Mouse (Mus musculus) adrenal gland, adult 18-20 months (tissue): ENCODE data around the gene Ctns. TPM values are rescaled to one million over a fixed set of nuclear protein-coding genes. Genes with fewer than 3 reads are reported as not detected.

ENCODE experiments used
- DNase-seq, 2 experiments: peaks; one replicate each; pipeline ENCODE4 v3.0.0; 2021 to 2022; ENCODE audit warnings: low spot score in 2 of 2
- total RNA-seq, 2 experiments: library from RNA; stranded (reverse); gene quantifications; 1 replicate in 1 of 2; 2 replicates in 1 of 2; pipeline ENCODE4 v1.2.3; 2021

Ctns gene
- total RNA-seq, 2 experiments from 2014 or later, result 16.5 to 18.8 TPM

DNA sequence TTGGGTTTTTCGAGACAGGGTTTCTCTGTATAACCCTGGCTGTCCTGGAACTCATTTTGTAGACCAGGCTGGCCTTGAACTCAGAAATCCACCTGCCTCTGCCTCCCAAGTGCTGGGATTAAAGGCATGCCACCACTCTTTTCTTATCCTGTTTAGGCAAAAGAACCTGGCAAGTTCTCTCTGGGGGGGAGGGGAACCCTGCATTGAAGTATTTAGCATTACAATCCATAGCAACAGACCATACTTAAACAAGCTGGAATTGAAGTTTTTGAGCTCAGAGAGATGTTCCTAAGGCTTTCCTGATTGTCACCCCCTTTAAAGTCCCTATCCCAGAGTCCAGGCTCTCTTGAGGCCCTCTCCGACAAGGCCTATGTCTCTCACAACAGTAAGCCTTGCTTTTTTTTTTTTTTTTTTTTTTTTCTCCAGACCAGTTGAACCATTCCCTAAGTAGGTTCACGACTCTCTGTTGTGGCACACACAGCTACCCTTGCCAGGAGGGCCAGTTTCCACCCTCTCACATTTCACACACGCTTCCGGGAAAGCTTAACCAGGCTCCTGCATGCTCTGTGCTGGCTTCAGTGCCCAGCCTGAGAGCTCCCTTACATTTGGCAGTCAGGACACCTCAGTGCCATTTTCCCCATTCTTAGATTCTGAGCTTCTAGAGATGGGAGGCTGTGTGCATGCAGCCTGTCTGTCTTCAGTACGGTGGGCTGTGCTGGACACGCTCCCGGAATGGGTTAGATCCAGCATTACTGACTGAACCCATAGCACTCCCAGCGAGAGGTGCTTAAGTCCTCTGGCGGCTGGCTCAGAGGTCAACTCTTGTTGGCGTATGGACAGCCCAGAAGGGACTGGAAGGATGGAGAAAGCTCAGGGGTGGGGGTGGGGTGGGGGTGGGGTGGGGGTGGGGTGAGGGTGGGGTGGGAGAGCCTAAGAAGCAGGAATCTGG lies 52.5 kb downstream of the Ctns start:
- DNase-seq, result no peak

DNA sequence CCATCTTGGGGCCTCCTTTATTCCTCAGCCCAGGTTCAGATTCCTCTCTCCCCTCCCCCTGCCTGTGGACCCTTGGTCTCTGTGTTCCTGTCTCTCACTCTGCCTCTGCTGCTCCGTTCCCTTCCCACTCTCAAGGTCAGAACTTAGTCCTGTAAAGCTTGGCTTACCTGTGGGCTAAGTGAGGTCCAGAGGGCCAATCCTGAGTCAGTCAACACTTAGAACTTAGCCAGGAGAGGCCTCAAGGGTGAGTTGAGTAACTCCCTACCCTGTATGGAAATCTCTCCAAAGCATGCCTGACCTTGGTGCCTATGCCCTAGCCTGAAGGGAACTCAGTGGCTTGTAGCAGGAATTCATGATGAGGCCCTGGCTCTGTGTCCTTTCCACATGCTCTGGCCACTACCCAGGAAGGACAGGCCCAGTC lies 54.6 kb downstream of the Ctns start:
- no peak for DNase-seq

DNA sequence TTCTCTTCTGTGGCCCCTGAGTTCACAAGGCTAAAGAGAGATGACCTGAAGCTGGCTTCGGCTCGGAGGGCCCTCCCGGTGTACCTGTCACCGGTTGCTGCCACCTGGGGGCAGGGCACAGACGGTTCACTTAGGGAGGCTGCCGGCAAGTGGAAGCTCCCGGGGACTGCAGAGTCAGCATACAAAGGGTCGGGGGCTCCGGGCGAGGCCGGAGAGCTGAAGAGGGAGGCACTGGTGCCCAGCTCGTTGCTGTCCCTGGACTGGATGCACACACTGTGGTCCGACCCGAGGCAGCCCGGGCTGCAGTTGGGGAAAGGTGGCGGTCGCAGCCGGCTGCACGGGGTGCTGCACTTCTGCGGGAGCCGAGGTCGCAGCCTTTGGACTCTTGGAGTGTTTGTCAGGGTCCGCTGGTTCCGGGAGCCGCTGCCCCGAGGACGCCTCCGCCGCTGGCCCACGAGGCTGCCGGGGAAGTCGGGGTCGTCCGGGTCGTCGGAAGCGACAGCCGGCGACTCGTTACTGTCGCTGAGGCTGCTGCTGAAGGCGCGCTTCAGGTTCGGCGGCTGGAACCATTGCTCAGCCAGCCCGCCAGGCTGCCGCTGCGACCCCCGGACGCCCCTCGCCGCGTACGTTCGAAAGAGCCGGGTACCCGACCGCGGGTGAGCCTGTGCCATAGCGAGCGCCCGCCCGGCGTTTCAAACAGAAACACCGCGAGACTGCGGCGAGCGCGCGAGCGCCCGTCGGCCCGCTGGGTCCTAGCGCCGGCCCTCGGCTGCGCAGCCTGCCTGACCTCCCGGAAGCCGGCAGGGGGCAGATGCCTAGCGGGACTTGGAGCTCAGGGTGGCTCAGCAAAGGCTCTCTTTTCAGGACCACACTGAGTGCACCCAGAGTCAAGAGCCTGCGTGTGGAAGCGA lies 61.0 kb downstream of the Ctns start, which contains the start of gene Haspin:
Haspin (minus strand) TSS at position 704 of the 911 bp plus-strand sequence.
- peak; percentile 90 to 93 for DNase-seq

DNA sequence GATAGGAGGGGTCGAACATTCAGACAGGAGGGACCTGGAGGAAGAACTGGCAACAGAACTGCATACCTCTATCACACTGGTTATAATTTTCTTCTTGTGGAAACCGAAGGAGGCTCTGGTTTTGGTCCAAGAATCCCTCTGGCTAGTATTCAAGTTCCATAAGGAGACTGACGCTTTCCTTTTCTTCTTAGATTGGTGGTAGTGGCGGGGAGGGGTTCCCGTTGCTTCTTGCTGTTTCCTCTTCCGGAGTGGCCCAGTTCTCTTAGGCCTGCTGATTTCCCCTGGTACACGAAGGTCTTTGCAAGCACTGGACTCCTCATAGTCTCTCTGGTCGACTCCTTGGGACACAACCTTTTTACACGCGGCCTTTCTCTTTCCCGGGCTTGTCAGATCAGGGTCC lies 61.7 kb downstream of the Ctns start:
- DNase-seq, result no peak

DNA sequence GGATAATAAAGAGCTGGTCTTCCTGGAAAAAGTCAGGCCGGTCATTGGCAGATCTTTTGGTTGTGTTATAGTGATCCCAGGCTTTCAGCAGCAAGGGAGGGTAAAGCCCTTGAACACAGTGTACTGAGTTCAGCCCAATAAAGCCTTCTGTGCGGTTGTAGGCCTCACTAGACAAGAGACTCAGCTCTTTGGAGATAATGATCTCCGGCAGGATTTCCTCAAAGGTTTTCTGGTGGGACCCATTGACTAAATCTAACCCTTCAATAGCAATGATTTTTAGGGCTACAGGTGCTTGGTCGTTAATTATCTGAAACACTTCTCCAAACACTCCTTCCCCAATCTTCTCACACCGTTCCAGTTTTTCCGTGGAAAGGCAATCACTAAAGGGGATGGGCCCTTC lies 62.3 kb downstream of the Ctns start:
- no peak for DNase-seq

DNA sequence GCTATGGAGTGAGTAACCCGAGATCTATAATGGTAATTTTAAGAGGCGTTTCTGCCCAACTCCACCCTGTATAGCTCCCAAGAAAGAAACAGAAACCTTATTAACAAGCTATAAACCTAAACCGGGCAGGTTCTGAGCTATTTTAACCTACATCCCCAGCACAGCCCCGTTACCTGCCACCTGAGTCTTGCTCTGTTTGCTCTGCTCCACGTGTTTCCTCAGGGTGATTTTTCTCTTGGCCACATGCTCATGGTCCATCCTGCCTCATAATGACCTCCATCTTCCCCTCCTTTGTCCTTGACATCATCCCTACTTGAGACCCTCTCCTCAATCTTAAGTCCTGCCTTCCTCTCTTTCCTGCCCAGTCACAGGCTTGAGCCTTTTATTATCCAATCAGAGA lies 64.6 kb downstream of the Ctns start:
- DNase-seq, result no peak

Other genes with a start within 250 kb of the Ctns start
- 10 to 100 TPM in 1 of 2 experiments, 1 to 10 TPM in 1; 8.6 to 10.2 TPM for gene Atp2a3, start 237.9 kb downstream of the Ctns start, total RNA-seq
- under 1 TPM; 0.56 to 0.83 TPM for gene P2rx1, start 199.9 kb downstream of the Ctns start, total RNA-seq
- gene Camkk1, start 180.0 kb downstream of the Ctns start, total RNA-seq, result 1 to 10 TPM; 2.5 to 4.5 TPM
- 10 to 100 TPM in 1 of 2 experiments, 1 to 10 TPM in 1; 9.2 to 10.5 TPM for gene Ncbp3, start 151.3 kb downstream of the Ctns start, total RNA-seq
- 1 to 10 TPM in 1 of 2 experiments, under 1 TPM in 1; 0.33 to 1.1 TPM for gene Itgae, start 108.5 kb downstream of the Ctns start, total RNA-seq
- gene Haspin, start 60.7 kb downstream of the Ctns start, total RNA-seq, result under 1 TPM; 0.13 to 0.46 TPM
- 10 to 100 TPM in 1 of 2 experiments, 1 to 10 TPM in 1; 4.6 to 19.3 TPM for gene P2rx5, start 38.6 kb downstream of the Ctns start, total RNA-seq
- gene Emc6, start 22.0 kb downstream of the Ctns start, total RNA-seq, result 10 to 100 TPM; 77.7 to 94.3 TPM
- 10 to 100 TPM; 70.0 to 91.8 TPM for gene Tax1bp3, start 22.0 kb downstream of the Ctns start, total RNA-seq
- gene Shpk, start 418 bp upstream of the Ctns start, total RNA-seq, result 10 to 100 TPM in 1 of 2 experiments, 1 to 10 TPM in 1; 7.1 to 11.7 TPM
- gene Trpv1, start 35.2 kb upstream of the Ctns start, total RNA-seq, result under 1 TPM; 0.27 to 0.80 TPM
- under 1 TPM; 0.10 to 0.16 TPM for gene Trpv3, start 68.3 kb upstream of the Ctns start, total RNA-seq
- gene Aspa, start 130.6 kb upstream of the Ctns start, total RNA-seq, result 10 to 100 TPM in 1 of 2 experiments, 1 to 10 TPM in 1; 9.9 to 26.6 TPM
- not detected for gene Gm49340, start 130.7 kb upstream of the Ctns start, total RNA-seq
- gene Spata22, start 130.7 kb upstream of the Ctns start, total RNA-seq, result 1 to 10 TPM in 1 of 2 experiments, under 1 TPM in 1; 0.96 to 1.0 TPM
- gene Olfr20, start 151.7 kb upstream of the Ctns start, total RNA-seq, result not detected
- gene Olfr376, start 172.2 kb upstream of the Ctns start, total RNA-seq, result not detected
- not detected for gene Olfr1, start 200.6 kb upstream of the Ctns start, total RNA-seq
- gene Olfr378, start 229.4 kb upstream of the Ctns start, total RNA-seq, result not detected